Mouse (Mus musculus): ENCODE results near the gene Grik1.

GRCm38 (mm10) chr16:87949881-87950280 lies 340.2 kb downstream of the Grik1 start:
- TF ChIP-seq POLR2A (IDR thresholded peaks at IDR 0.05; ENCODE audit: borderline replicate concordance, low read depth, low read length) (no peak), CTCF (IDR thresholded peaks at IDR 0.05; ENCODE audit: low read depth, low read length) (no peak)
